Mouse (Mus musculus): ENCODE data around the gene Rep15. TPM values are rescaled to one million over a fixed set of nuclear protein-coding genes. Genes with fewer than 3 reads are reported as not detected.
A peak's percentile ranks its signal among the peaks of the same experiment; 100 is the strongest.

Gene Rep15
- total and polyA plus RNA-seq, 3 experiments, result 0.12 to 0.96 (median 0.86) TPM

DNA sequence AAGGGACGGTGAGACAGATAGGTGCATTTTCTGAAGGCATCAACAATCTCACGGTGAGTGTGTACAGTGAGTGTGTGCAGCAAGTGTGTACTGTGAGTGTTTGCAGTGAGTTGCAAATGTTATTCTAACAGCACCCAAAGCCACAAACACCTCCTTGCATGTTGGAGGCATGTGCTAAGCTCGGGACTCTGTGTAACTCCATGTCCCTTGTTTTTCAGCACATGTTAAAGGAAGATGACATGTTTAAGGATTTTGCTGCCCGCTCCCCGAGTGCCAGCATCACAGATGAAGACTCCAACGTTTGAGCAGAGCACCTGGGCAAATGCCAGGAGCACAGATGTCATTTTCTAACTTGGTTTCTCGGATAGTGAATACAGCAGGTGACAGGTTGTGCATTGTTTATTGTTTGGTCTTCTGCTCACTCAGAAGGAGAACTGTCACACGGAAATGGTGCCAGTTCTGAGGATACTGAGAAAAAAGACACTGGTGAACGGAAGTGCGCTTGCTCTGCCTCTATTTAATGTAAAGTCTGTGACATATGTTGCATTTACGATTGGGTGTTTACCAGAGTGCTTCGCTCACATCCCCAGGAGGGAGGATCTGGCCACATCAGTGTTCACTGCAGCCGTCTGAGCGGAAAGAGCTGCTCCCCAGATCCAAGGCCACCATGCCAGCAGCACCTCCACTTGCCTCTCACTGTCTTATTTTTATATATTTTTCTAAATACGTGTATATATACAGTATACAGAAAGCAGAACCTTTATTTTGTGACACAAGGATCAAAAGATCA lies 2.1 kb upstream of the Rep15 start:
- H3K4me3 ChIP-seq, result no peak overlapping the region
- 82% methylated on average over 15 of the region's 15 CpGs for WGBS
- H3K4me1 ChIP-seq (ENCODE audit: control insufficient read depth, insufficient read depth, low read length), result no peaks in the 10 kb centered on the region
- peaks cover 2% of the 10 kb centered on the region; the same call in 1 of the 2 replicates for H3K36me3 ChIP-seq (ENCODE audit: control insufficient read depth, insufficient read depth, low read length)
- H3K27ac ChIP-seq, result peak overlapping the region; percentile 24
- H3K79me2 ChIP-seq (replicated peaks; ENCODE audit: control insufficient read depth, insufficient read depth, low read length), result no peaks in the 10 kb centered on the region
- intact Hi-C loops (cut with DNase I), result no loop called here
- TF ChIP-seq CTCF (IDR thresholded peaks at IDR 0.05), result no peak
- TF ChIP-seq EP300 (IDR thresholded peaks at IDR 0.05; ENCODE audit: insufficient read depth, low read depth, low read length), result no peak
- no peak for TF ChIP-seq POLR2A (IDR thresholded peaks at IDR 0.05; ENCODE audit: insufficient read depth, low read depth, low read length)
- DNase-seq, result no peak
- no peaks in the 10 kb centered on the region for H3K27me3 ChIP-seq (ENCODE audit: control insufficient read depth, insufficient read depth, low read length)
- no peak overlapping the region; the same call in 1 of the 2 replicates for H3K9ac ChIP-seq (ENCODE audit: low read depth, low read length)

DNA sequence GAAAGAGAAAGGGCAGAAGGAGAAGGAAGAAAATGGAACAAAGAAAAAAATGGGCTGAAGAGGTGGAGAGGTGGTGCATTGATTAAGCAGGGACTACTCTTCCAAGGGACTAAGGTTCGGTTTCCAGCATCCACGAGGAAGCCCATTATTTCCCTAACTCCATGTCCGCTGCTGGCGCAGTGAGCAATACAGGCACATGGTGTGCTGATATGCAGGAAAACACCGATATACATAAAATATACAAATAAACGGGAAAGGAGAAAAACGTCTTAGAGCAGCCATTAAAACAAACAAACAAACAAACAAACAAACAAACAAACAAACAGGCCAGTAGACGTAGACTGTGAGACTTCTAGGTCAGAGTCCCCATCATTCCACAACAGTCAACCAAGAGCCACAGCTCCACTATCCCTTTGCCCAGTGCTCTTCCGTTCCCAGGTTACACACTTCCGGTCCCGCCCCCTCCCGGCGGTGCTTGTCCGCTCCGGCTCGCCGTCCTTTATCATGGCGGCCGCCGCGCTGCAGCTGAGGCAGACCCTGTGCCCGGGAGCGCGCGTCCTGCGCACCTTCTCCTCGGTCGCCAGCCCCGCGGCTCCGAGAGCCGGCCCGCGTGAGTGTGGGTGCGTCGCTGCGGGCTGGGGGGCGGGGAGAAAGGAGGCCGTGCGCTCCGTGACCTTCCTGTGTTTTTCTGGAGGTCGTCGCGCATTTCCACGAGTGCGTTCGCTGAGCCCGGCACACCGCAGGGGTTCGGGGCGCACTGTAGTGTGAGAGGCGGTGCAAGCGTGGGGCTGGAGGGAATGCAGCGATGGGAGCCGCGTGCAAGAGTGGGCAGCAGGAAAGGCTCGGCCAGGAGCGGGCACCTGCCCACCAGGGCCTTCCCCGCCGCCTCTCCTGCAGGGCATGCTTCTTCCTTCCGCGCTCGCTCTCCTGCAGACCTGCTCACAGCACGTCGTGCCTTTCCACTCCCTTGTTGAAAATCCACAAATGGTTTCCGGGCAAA lies 10.2 kb downstream of the Rep15 start, which contains the start of gene Mrps35:
Gene Mrps35 (plus strand): TSS at position 474 of the 1,000 bp plus-strand sequence.
- H3K27ac ChIP-seq, result peak within 1 kb of the TSS; percentile 79
- H3K9ac ChIP-seq (ENCODE audit: low read depth, low read length), result peak within 1 kb of the TSS; percentile 97
- peak within 1 kb of the TSS; percentile 78 for H3K4me3 ChIP-seq
- H3K79me2 ChIP-seq (replicated peaks; ENCODE audit: control insufficient read depth, insufficient read depth, low read length), result peaks cover 4% of the 10 kb centered on the region; the same call in 1 of the 2 replicates
- DNase-seq, result peak; percentile 91 to 94
- TF ChIP-seq CTCF (IDR thresholded peaks at IDR 0.05), result 0 out of 2 replicates have a peak, but pooled peaks have one; percentile 8
- TF ChIP-seq EP300 (IDR thresholded peaks at IDR 0.05; ENCODE audit: insufficient read depth, low read depth, low read length), result peak; percentile 53; the same call in 1 of the 2 replicates
- TF ChIP-seq POLR2A (IDR thresholded peaks at IDR 0.05; ENCODE audit: insufficient read depth, low read depth, low read length), result peak; percentile 81
- intact Hi-C loops (cut with DNase I), result loop anchor here (2.0 kb wide), 1 partner anchor 48 kb away; the partner anchor contains the start of gene Klhl42
- no peaks in the 10 kb centered on the region for H3K27me3 ChIP-seq (ENCODE audit: control insufficient read depth, insufficient read depth, low read length)
- WGBS, result 3% methylated on average over 66 of the region's 66 CpGs
- H3K36me3 ChIP-seq (ENCODE audit: control insufficient read depth, insufficient read depth, low read length), result peaks cover 5% of the 10 kb centered on the region
- peaks cover 1% of the 10 kb centered on the region for H3K4me1 ChIP-seq (ENCODE audit: control insufficient read depth, insufficient read depth, low read length)

DNA sequence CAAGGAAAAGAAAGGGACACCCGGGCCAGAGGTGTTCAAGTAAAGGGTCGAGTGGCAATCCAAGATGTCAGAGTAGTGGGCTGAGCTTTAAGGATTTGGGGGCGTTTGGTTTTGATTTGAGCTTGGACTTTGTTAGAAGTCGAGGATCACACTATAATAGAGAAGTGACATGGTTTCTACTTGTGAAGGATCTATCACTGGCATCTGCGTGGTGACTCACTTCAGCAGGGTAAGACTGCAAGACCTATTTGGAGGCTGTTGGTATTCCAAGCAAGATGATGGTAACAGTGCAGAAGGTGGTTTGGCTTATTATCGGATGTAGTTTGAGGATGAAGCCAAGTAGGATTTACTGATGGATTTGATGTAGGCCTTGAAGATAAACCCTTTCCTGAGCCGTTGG lies 11.2 kb downstream of the Rep15 start:
- no peak for TF ChIP-seq EP300 (IDR thresholded peaks at IDR 0.05; ENCODE audit: insufficient read depth, low read depth, low read length)
- TF ChIP-seq POLR2A (IDR thresholded peaks at IDR 0.05; ENCODE audit: insufficient read depth, low read depth, low read length), result no peak
- no peak for TF ChIP-seq CTCF (IDR thresholded peaks at IDR 0.05)
- Histone ChIP-seq H3K27ac (no peak overlapping the region; the same call in 1 of the 2 replicates), H3K9ac (ENCODE audit: low read depth, low read length) (no peak overlapping the region), H3K4me1 (ENCODE audit: control insufficient read depth, insufficient read depth, low read length) (peaks cover 1% of the 10 kb centered on the region), H3K4me3 (peak overlapping the region; percentile 78), H3K36me3 (ENCODE audit: control insufficient read depth, insufficient read depth, low read length) (peaks cover 5% of the 10 kb centered on the region), H3K79me2 (replicated peaks; ENCODE audit: control insufficient read depth, insufficient read depth, low read length) (peaks cover 4% of the 10 kb centered on the region; the same call in 1 of the 2 replicates), H3K27me3 (ENCODE audit: control insufficient read depth, insufficient read depth, low read length) (no peaks in the 10 kb centered on the region)
- intact Hi-C loops (cut with DNase I), result loop anchor here (2.0 kb wide), 1 partner anchor 47 kb away; the partner anchor contains the start of gene Klhl42
- WGBS, result 37% methylated on average over 7 of the region's 7 CpGs
- DNase-seq, result no peak

DNA sequence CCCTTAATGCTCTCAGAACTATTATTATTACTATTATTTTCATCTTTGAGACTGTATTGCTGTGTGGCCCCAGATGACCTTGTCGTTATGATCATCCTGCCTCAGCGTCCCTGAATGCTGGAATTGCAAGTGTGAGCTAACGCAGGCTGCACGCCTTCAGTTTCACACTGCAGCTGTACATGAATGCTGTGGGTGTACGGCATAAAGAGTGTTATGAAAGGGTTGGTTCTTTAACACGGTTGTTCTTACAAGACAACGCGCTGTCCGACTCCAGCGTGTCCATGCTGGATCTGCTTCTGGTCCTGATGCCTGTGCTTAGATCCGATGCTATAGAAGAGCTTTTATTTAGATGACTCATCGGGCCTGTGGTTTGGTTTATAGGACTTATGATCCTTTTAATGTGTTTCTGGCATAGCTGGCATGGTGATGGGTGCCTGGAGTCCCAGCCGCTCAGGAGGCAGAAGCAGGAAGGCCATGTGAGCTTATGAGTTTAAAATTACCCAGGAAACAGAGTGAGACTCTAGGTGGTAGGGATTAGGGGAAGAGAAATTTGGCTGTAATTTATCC lies 16.9 kb downstream of the Rep15 start:
- H3K36me3 ChIP-seq (ENCODE audit: control insufficient read depth, insufficient read depth, low read length), result no peaks in the 10 kb centered on the region
- intact Hi-C loops (cut with DNase I), result no loop called here

DNA sequence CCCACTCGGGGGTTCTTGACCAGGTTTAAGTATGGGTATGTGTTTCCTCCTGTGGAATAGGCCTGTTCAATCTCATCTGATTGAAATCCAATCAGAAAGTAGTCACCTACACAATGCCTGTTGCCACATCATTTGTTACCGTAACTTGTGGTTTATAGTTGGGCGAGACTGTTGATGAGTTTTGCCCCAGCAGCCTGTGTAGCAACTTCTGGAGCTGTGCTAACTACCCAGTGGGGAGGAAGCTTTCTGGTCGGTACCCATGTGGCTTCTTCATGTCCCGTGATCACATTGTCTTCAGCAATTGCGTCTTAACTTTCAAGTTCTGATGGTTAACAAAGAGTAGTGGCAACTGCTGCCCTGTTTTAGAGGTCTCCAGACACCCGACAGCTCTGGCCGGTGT lies 19.3 kb downstream of the Rep15 start:
- Histone ChIP-seq H3K36me3 (ENCODE audit: control insufficient read depth, insufficient read depth, low read length) (peaks cover 6% of the 10 kb centered on the region), H3K4me1 (ENCODE audit: control insufficient read depth, insufficient read depth, low read length) (peaks cover 2% of the 10 kb centered on the region; the same call in 1 of the 2 replicates), H3K27ac (no peak overlapping the region), H3K79me2 (replicated peaks; ENCODE audit: control insufficient read depth, insufficient read depth, low read length) (no peaks in the 10 kb centered on the region), H3K27me3 (ENCODE audit: control insufficient read depth, insufficient read depth, low read length) (no peaks in the 10 kb centered on the region), H3K9ac (ENCODE audit: low read depth, low read length) (no peak overlapping the region), H3K4me3 (no peak overlapping the region)
- no peak for DNase-seq
- 93% methylated on average over 8 of the region's 8 CpGs for WGBS
- intact Hi-C loops (cut with DNase I), result no loop called here
- no peak for TF ChIP-seq EP300 (IDR thresholded peaks at IDR 0.05; ENCODE audit: insufficient read depth, low read depth, low read length)
- TF ChIP-seq POLR2A (IDR thresholded peaks at IDR 0.05; ENCODE audit: insufficient read depth, low read depth, low read length), result no peak
- no peak for TF ChIP-seq CTCF (IDR thresholded peaks at IDR 0.05)

More for the DNA sequence above, 16.9 kb downstream of the Rep15 start:
- Histone ChIP-seq H3K79me2 (replicated peaks; ENCODE audit: control insufficient read depth, insufficient read depth, low read length) (no peaks in the 10 kb centered on the region), H3K9ac (ENCODE audit: low read depth, low read length) (no peak overlapping the region), H3K27me3 (ENCODE audit: control insufficient read depth, insufficient read depth, low read length) (no peaks in the 10 kb centered on the region), H3K4me3 (no peak overlapping the region), H3K4me1 (ENCODE audit: control insufficient read depth, insufficient read depth, low read length) (no peaks in the 10 kb centered on the region), H3K27ac (no peak overlapping the region)
- 96% methylated on average over 13 of the region's 13 CpGs for WGBS
- no peak for TF ChIP-seq EP300 (IDR thresholded peaks at IDR 0.05; ENCODE audit: insufficient read depth, low read depth, low read length)
- TF ChIP-seq CTCF (IDR thresholded peaks at IDR 0.05), result no peak
- no peak for TF ChIP-seq POLR2A (IDR thresholded peaks at IDR 0.05; ENCODE audit: insufficient read depth, low read depth, low read length)
- DNase-seq, result no peak

Measured in heart, adult 2 months (tissue).